Mouse (Mus musculus) MEL (cell line): Measurements from ENCODE around the gene Gm48551. TPM values are rescaled to one million over a fixed set of nuclear protein-coding genes. Genes with fewer than 3 reads are reported as not detected.

Experiments
- DNase-seq: peaks from one replicate; pipeline ENCODE4 v3.0.0; 2011; ENCODE audit warnings: low read depth, low spot score
- H3K27ac ChIP-seq: 2 replicates; pipeline ENCODE4 v1.5.1; 2012; ENCODE audit warnings: low read depth, mild to moderate bottlenecking, control low read depth, low read length, moderate library complexity; ENCODE audit not compliant: control insufficient read depth
- H3K27me3 ChIP-seq, 2 experiments: fragments of 150-350 bp in 1 of 2; sonication (generic) in 1 of 2; 2 replicates each; pipeline ENCODE4 v1.6.1; 2012; ENCODE audit warnings: low read length in 2 of 2, mild to moderate bottlenecking in 2 of 2, improper control_type of control experiment in 1 of 2, moderate library complexity in 1 of 2; ENCODE audit not compliant: insufficient read depth in 2 of 2, control insufficient read depth in 1 of 2
- H3K36me3 ChIP-seq, 2 experiments: 2 replicates each; pipeline ENCODE4 v1.6.1; 2012 to 2014; ENCODE audit warnings: low read length in 2 of 2, improper control_type of control experiment in 1 of 2, inconsistent platforms in 1 of 2, mild to moderate bottlenecking in 1 of 2; ENCODE audit not compliant: insufficient read depth in 2 of 2, control insufficient read depth in 1 of 2
- H3K4me1 ChIP-seq, 2 experiments: fragments of 150-350 bp in 1 of 2; sonication (generic) in 1 of 2; 2 replicates each; pipeline ENCODE4 v1.6.1; 2012; ENCODE audit warnings: low read length in 2 of 2, improper control_type of control experiment in 1 of 2, mild to moderate bottlenecking in 1 of 2; ENCODE audit not compliant: insufficient read depth in 2 of 2, control insufficient read depth in 1 of 2
- H3K4me3 ChIP-seq, 2 experiments: fragments of 150-350 bp in 1 of 2; sonication (generic) in 1 of 2; 2 replicates each; pipeline ENCODE4 v1.5.1; 2012; ENCODE audit warnings: low read depth in 2 of 2, low read length in 2 of 2, mild to moderate bottlenecking in 2 of 2, moderate library complexity in 2 of 2, control low read depth in 1 of 2, improper control_type of control experiment in 1 of 2; ENCODE audit not compliant: control insufficient read depth in 1 of 2, insufficient read depth in 1 of 2
- H3K79me2 ChIP-seq: 2 replicates; pipeline ENCODE4 v1.6.1; 2012; ENCODE audit warnings: mild to moderate bottlenecking, low read length, moderate library complexity; ENCODE audit not compliant: control insufficient read depth, poor library complexity, insufficient read depth
- H3K9ac ChIP-seq: 2 replicates; pipeline ENCODE4 v1.6.1; 2012; ENCODE audit warnings: low read depth, mild to moderate bottlenecking, control low read depth, low read length, moderate library complexity; ENCODE audit not compliant: control insufficient read depth, poor library complexity, severe bottlenecking
- H3K9me3 ChIP-seq: fragments of 150-350 bp; sonication (generic); replicated peaks from 2 replicates; pipeline ENCODE4 v1.6.1; 2012; ENCODE audit warnings: mild to moderate bottlenecking, low read length, improper control_type of control experiment, moderate library complexity; ENCODE audit not compliant: insufficient read depth
- BHLHE40 ChIP-seq: IDR thresholded peaks from 2 replicates; pipeline ENCODE4 v1.6.1; 2012; ENCODE audit warnings: low read depth, mild to moderate bottlenecking, inconsistent platforms, low read length, improper control_type of control experiment, borderline replicate concordance
- CTCF ChIP-seq, 3 experiments: IDR thresholded peaks in 2 of 3; conservative IDR thresholded peaks in 1 of 3; 2 replicates each; pipeline ENCODE4 v1.5.1; 2011 to 2012; ENCODE audit warnings: low read length in 3 of 3, low read depth in 2 of 3, mild to moderate bottlenecking in 2 of 3, improper control_type of control experiment in 1 of 3, inconsistent platforms in 1 of 3, mixed read lengths in 1 of 3, moderate library complexity in 1 of 3; ENCODE audit not compliant: control insufficient read depth in 1 of 3, insufficient read depth in 1 of 3, poor library complexity in 1 of 3, severe bottlenecking in 1 of 3
- EP300 ChIP-seq, 2 experiments: IDR thresholded peaks; 2 replicates each; pipeline ENCODE4 v1.6.1; 2011; ENCODE audit warnings: improper control_type of control experiment in 2 of 2, low read length in 2 of 2, low read depth in 1 of 2, mild to moderate bottlenecking in 1 of 2
- GABPA ChIP-seq: IDR thresholded peaks from 2 replicates; pipeline ENCODE4 v1.6.1; 2012; ENCODE audit warnings: low read depth, mild to moderate bottlenecking, inconsistent platforms, low read length, improper control_type of control experiment, moderate library complexity
- HCFC1 ChIP-seq: IDR thresholded peaks from 2 replicates; pipeline ENCODE4 v1.6.1; 2012; ENCODE audit warnings: low read depth, mild to moderate bottlenecking, inconsistent platforms, low read length, improper control_type of control experiment, moderate library complexity
- JUND ChIP-seq: IDR thresholded peaks from 2 replicates; pipeline ENCODE4 v1.6.1; 2011; ENCODE audit warnings: low read depth, mild to moderate bottlenecking, improper control_type of control experiment, low read length
- MAZ ChIP-seq: IDR thresholded peaks from 2 replicates; pipeline ENCODE4 v1.6.1; 2012; ENCODE audit warnings: low read depth, mild to moderate bottlenecking, inconsistent platforms, low read length, improper control_type of control experiment
- MXI1 ChIP-seq: IDR thresholded peaks from 2 replicates; pipeline ENCODE4 v1.6.1; 2011; ENCODE audit warnings: mild to moderate bottlenecking, low read depth, low read length, improper control_type of control experiment
- MYB ChIP-seq: IDR thresholded peaks from 2 replicates; pipeline ENCODE4 v1.6.1; 2011; ENCODE audit warnings: mild to moderate bottlenecking, low read depth, low read length, improper control_type of control experiment
- MYC ChIP-seq: IDR thresholded peaks from 2 replicates; pipeline ENCODE4 v1.6.1; 2011; ENCODE audit warnings: low read depth, mild to moderate bottlenecking, low read length, improper control_type of control experiment, moderate library complexity
- POLR2A ChIP-seq, 2 experiments: IDR thresholded peaks; 2 replicates each; pipeline ENCODE4 v1.6.1; 2011 to 2012; ENCODE audit warnings: low read length in 2 of 2, mild to moderate bottlenecking in 2 of 2, control low read depth in 1 of 2, improper control_type of control experiment in 1 of 2, low read depth in 1 of 2, moderate library complexity in 1 of 2; ENCODE audit not compliant: control insufficient read depth in 1 of 2, insufficient read depth in 1 of 2, poor library complexity in 1 of 2
- POLR2AphosphoS5 ChIP-seq: IDR thresholded peaks from 2 replicates; pipeline ENCODE4 v1.6.1; 2012; ENCODE audit warnings: low read depth, borderline replicate concordance, mild to moderate bottlenecking, inconsistent platforms, low read length, moderate library complexity, mixed read lengths
- RCOR1 ChIP-seq: IDR thresholded peaks from 2 replicates; pipeline ENCODE4 v1.6.1; 2012; ENCODE audit warnings: low read depth, mild to moderate bottlenecking, inconsistent platforms, low read length, improper control_type of control experiment
- TCF12 ChIP-seq: IDR thresholded peaks from 2 replicates; pipeline ENCODE4 v1.6.1; 2014; ENCODE audit warnings: low read depth, mild to moderate bottlenecking, inconsistent platforms, low read length, improper control_type of control experiment, moderate library complexity
- USF1 ChIP-seq: IDR thresholded peaks from 2 replicates; pipeline ENCODE4 v1.6.1; 2014; ENCODE audit warnings: low read depth, mild to moderate bottlenecking, inconsistent platforms, low read length, improper control_type of control experiment, moderate library complexity
- ZKSCAN1 ChIP-seq: IDR thresholded peaks from 2 replicates; pipeline ENCODE4 v1.6.1; 2012; ENCODE audit warnings: low read depth, mild to moderate bottlenecking, inconsistent platforms, low read length, improper control_type of control experiment, moderate library complexity
- ZNF384 ChIP-seq: IDR thresholded peaks from 2 replicates; pipeline ENCODE4 v1.6.1; 2012; ENCODE audit warnings: low read depth, mild to moderate bottlenecking, inconsistent platforms, low read length, improper control_type of control experiment
- polyA plus RNA-seq, 2 experiments: library from polyadenylated mRNA; stranded (reverse) in 1 of 2; unstranded in 1 of 2; fragments of >175 nt in 1 of 2; fragments of >200 nt in 1 of 2; gene quantifications; 2 replicates each; pipeline versions ENCODE4 v1.2.1 to v1.2.4; 2012; ENCODE audit warnings: low replicate concordance in 2 of 2, low read depth in 1 of 2; ENCODE audit not compliant: insufficient read length in 2 of 2, insufficient read depth in 1 of 2, missing spikeins in 1 of 2
- total RNA-seq: library from RNA; depleted of rRNA; stranded (reverse); fragments of 300-350 nt; gene quantifications from 2 replicates; pipeline ENCODE4 v1.2.3, GENCODE M21; 2012

The Gm48551 gene
- total and polyA plus RNA-seq, 3 experiments: 0.62 to 2.6 TPM; not detected in 1

- TF ChIP-seq MAZ (no peak), GABPA (no peak), MYB (no peak), POLR2AphosphoS5 (no peak), CTCF (IDR thresholded peaks at IDR 0.05 in 2 of 3, conservative IDR thresholded peaks at IDR 0.05 in 1 of 3; ENCODE audit: control insufficient read depth in 1 of 3, insufficient read depth in 1 of 3, low read depth in 2 of 3, low read length in 3 of 3, poor library complexity in 1 of 3, severe bottlenecking in 1 of 3) (no peak), MXI1 (no peak), ZKSCAN1 (no peak), BHLHE40 (no peak), TCF12 (no peak), POLR2A (IDR thresholded peaks at IDR 0.05; ENCODE audit: control insufficient read depth in 1 of 2, insufficient read depth in 1 of 2, low read depth in 1 of 2, low read length in 2 of 2, poor library complexity in 1 of 2) (no peak)
- Histone ChIP-seq H3K9me3 (no peaks in the 10 kb centered on the region), H3K4me1 (no peaks in the 10 kb centered on the region), H3K27ac (no peak overlapping the region), H3K36me3 (no peaks in the 10 kb centered on the region; a peak in 1 of 4 replicates), H3K27me3 (no peaks in the 10 kb centered on the region), H3K4me3 (no peak overlapping the region), H3K79me2 (peaks cover 5% of the 10 kb centered on the region), H3K9ac (no peak overlapping the region)
- no peak for DNase-seq
Measured at GRCm38 (mm10) chr10:81421041-81421796, 37.0 kb downstream of the Gm48551 start.

- TF ChIP-seq EP300 (IDR thresholded peaks at IDR 0.05; ENCODE audit: low read depth in 1 of 2, low read length in 2 of 2) (no peak), ZNF384 (no peak), ZKSCAN1 (no peak), HCFC1 (no peak)
- no peak overlapping the region for H3K9ac ChIP-seq
- H3K4me3 ChIP-seq: no peak overlapping the region
- no peaks in the 10 kb centered on the region for H3K9me3 ChIP-seq
- DNase-seq: no peak
- H3K4me1 ChIP-seq: no peaks in the 10 kb centered on the region
- H3K27me3 ChIP-seq: no peaks in the 10 kb centered on the region
- no peak overlapping the region for H3K27ac ChIP-seq
- H3K36me3 ChIP-seq: no peaks in the 10 kb centered on the region; a peak in 1 of 4 replicates
- peaks cover 7% of the 10 kb centered on the region for H3K79me2 ChIP-seq
Measured at GRCm38 (mm10) chr10:81421797-81422100, 37.5 kb downstream of the Gm48551 start.

- no peak for DNase-seq
- H3K4me3 ChIP-seq: no peak overlapping the region
Measured at GRCm38 (mm10) chr10:81422191-81422590, 37.9 kb downstream of the Gm48551 start.

More at GRCm38 (mm10) chr10:81422191-81422590, 37.9 kb downstream of the Gm48551 start:
- TF ChIP-seq MAZ: no peak
- no peak for TF ChIP-seq USF1
- no peak for TF ChIP-seq JUND
- TF ChIP-seq ZKSCAN1: no peak
- TF ChIP-seq POLR2AphosphoS5: no peak
- no peak for TF ChIP-seq RCOR1
- no peak for TF ChIP-seq MYC
- no peak overlapping the region for H3K27ac ChIP-seq
- H3K27me3 ChIP-seq: no peaks in the 10 kb centered on the region
- H3K4me1 ChIP-seq: peaks cover 0 to 1% of the 10 kb centered on the region in 2 experiments; a peak in 1 of 4 replicates
- H3K9ac ChIP-seq: no peak overlapping the region
- no peaks in the 10 kb centered on the region for H3K9me3 ChIP-seq
- H3K36me3 ChIP-seq: no peaks in the 10 kb centered on the region; a peak in 1 of 4 replicates
- peaks cover 7% of the 10 kb centered on the region for H3K79me2 ChIP-seq
